Mouse (Mus musculus): ENCODE data around the gene Immp2l. TPM values are rescaled to one million over a fixed set of nuclear protein-coding genes. Genes with fewer than 3 reads are reported as not detected.

The Immp2l gene
- polyA plus RNA-seq, 1 experiment from 2014 or later: 16.6 TPM

DNA sequence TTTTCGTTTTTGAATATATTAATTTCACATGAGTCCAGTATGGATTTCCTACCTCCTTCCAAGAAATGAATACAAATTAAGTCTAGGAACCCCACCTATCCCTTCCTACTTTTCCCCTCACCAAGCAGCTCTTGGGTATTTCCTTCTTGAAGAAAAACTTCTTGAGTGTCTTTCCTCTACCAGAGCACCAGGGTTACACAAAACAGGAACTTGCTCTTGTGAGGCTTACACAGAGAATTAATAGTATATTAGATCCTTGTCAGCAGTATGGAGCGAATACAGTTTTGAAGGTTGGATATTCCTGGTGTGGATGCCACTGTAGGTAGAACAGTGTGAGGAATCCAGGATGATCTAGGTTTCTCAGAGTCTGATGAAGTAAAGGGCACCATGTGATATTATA is 172.5 kb downstream of the Immp2l start:
- 88% methylated on average over 2 of the region's 2 CpGs for WGBS
- H3K4me2 ChIP-seq: no peak overlapping the region
- no peak for ATAC-seq (ENCODE audit: insufficient number of reproducible peaks, insufficient read depth, low FRiP score, low TSS enrichment, low read depth)
- H3K27me3 ChIP-seq: no peaks in the 10 kb centered on the region
- H3K4me3 ChIP-seq: no peak overlapping the region
- no peak overlapping the region for H3K9ac ChIP-seq
- H3K27ac ChIP-seq: no peak overlapping the region
- no peaks in the 10 kb centered on the region for H3K9me3 ChIP-seq
- H3K36me3 ChIP-seq: no peaks in the 10 kb centered on the region
- H3K4me1 ChIP-seq: 0 out of 2 replicates have a peak, but pooled peaks cover 6% of the 10 kb centered on the region

DNA sequence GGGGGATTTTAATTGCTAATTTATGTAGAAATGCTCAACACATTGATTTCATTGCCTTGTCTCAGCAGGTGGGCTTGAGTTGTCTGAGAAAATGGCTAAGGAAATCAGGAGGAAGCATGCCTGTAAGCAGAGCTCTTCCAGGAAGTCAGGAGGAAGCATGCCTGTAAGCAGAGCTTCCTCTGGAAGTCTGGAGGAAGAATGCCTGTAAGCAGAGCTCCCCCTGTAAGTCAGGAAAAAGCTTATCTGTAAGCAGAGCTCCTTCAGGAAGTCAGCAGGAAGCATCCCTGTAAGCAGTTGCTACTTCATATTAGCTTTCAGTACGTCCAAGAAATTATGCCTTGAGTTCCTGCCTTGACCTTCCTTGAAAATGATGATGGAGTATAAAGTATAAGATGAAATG is 191.3 kb downstream of the Immp2l start:
- Histone ChIP-seq H3K9me3 (0 out of 2 replicates have a peak, but pooled peaks cover 3% of the 10 kb centered on the region), H3K27me3 (no peaks in the 10 kb centered on the region), H3K9ac (no peak overlapping the region), H3K36me3 (no peaks in the 10 kb centered on the region), H3K4me3 (no peak overlapping the region), H3K4me2 (no peak overlapping the region), H3K4me1 (no peaks in the 10 kb centered on the region), H3K27ac (no peak overlapping the region)
- no peak for ATAC-seq (ENCODE audit: insufficient number of reproducible peaks, insufficient read depth, low FRiP score, low TSS enrichment, low read depth)
- WGBS: 41% methylated on average over 1 of the region's 1 CpGs

DNA sequence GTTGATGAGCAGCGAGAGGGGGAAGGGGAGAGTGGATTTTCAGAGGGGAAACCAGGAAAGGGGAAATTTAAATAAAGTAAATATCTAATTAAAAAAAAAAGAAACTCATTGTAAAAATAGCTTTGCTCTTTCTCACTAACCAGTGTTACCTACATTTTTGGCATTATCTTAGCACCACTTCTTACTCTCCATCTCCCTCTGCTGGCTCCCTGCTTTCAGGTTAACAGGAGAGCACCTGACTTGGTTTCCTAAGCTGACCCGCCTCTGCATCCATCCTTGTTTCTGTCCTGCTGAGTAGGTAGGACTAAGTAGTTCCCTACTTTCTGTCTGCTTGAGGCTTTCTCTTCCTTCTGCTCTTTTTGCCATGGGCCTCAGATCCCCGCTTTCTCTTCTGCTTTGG is 198.0 kb downstream of the Immp2l start:
- Histone ChIP-seq H3K4me3 (no peak overlapping the region), H3K4me1 (peaks cover 8% of the 10 kb centered on the region), H3K27ac (no peak overlapping the region), H3K9me3 (no peaks in the 10 kb centered on the region), H3K4me2 (no peak overlapping the region), H3K9ac (no peak overlapping the region), H3K27me3 (no peaks in the 10 kb centered on the region), H3K36me3 (no peaks in the 10 kb centered on the region)
- no peak for ATAC-seq (ENCODE audit: insufficient number of reproducible peaks, insufficient read depth, low FRiP score, low TSS enrichment, low read depth)
- WGBS: 52% methylated on average over 3 of the region's 3 CpGs

DNA sequence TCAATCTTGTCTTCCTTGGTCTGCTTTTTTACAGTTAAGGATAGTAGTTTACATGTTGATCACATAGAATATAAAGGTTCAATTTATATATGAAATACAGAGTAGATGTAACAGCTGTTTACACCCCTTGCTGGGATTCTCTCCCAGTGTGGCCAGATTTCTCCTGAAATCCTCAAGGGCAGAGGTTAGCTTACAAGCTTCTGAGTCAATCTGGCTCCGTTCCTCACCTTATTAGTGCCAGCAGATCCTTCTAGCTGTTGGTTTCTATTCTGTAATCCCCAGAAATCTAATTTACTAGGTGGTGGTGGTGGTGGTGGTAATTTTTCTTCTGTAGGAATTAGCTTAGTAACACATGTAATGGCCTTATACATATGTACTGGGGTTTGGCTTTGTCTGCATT is 199.8 kb downstream of the Immp2l start:
- WGBS: 60% methylated on average over 1 of the region's 1 CpGs
- peaks cover 8% of the 10 kb centered on the region for H3K4me1 ChIP-seq
- no peaks in the 10 kb centered on the region for H3K36me3 ChIP-seq
- H3K9me3 ChIP-seq: no peaks in the 10 kb centered on the region
- H3K27ac ChIP-seq: no peak overlapping the region
- H3K4me2 ChIP-seq: no peak overlapping the region
- no peak overlapping the region for H3K9ac ChIP-seq
- H3K27me3 ChIP-seq: no peaks in the 10 kb centered on the region
- no peak overlapping the region for H3K4me3 ChIP-seq
- ATAC-seq (ENCODE audit: insufficient number of reproducible peaks, insufficient read depth, low FRiP score, low TSS enrichment, low read depth): no peak

DNA sequence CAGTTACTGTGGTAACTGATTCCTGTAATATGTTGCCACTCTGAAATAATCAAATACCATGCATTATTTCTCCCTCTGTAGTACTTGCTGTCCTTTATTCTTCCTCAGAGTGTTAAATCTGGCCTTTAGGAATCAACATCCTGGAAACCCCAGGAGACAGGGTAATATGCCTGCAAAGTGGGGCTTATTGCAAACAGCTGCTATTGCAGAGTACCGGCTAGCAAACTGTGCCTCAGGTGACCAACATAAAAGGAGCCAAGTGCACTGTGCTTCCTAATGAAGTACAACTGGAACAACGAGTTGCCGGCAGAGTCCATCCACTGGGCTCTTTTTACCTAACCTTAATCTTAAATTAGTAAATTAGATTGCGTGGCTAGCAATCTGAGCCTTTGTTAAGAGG is 200.6 kb downstream of the Immp2l start:
- no peak for ATAC-seq (ENCODE audit: insufficient number of reproducible peaks, insufficient read depth, low FRiP score, low TSS enrichment, low read depth)
- no peak overlapping the region for H3K27ac ChIP-seq
- no peak overlapping the region for H3K9ac ChIP-seq
- no peak overlapping the region for H3K4me3 ChIP-seq
- no peaks in the 10 kb centered on the region for H3K27me3 ChIP-seq
- H3K9me3 ChIP-seq: no peaks in the 10 kb centered on the region
- no peaks in the 10 kb centered on the region for H3K36me3 ChIP-seq
- 9% methylated on average over 4 of the region's 4 CpGs for WGBS
- H3K4me1 ChIP-seq: peaks cover 8% of the 10 kb centered on the region
- H3K4me2 ChIP-seq: no peak overlapping the region

DNA sequence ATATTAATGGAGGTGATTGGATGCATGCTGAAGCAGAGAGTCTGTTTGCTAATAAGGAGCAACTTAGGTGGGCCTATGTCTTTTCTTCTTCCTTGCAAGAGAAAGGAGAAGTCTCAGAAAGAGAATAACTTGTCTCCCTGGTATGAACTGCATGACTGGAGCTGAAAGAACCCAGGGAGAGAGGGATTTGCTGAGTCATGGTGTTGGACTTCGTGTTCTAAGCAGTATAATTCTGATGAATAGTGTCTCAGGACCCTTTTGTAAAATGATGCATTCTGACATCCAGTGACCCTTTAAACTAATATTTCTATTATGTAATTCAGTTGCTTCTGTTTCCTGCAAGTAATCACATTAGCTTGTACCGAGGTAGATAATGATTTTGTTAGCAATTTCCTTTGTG is 208.1 kb downstream of the Immp2l start:
- H3K4me1 ChIP-seq: no peaks in the 10 kb centered on the region
- no peak overlapping the region for H3K4me2 ChIP-seq
- H3K36me3 ChIP-seq: no peaks in the 10 kb centered on the region
- 45% methylated on average over 2 of the region's 2 CpGs for WGBS
- ATAC-seq (ENCODE audit: insufficient number of reproducible peaks, insufficient read depth, low FRiP score, low TSS enrichment, low read depth): no peak
- no peaks in the 10 kb centered on the region for H3K9me3 ChIP-seq
- no peaks in the 10 kb centered on the region for H3K27me3 ChIP-seq
- H3K9ac ChIP-seq: no peak overlapping the region
- no peak overlapping the region for H3K4me3 ChIP-seq
- H3K27ac ChIP-seq: no peak overlapping the region

DNA sequence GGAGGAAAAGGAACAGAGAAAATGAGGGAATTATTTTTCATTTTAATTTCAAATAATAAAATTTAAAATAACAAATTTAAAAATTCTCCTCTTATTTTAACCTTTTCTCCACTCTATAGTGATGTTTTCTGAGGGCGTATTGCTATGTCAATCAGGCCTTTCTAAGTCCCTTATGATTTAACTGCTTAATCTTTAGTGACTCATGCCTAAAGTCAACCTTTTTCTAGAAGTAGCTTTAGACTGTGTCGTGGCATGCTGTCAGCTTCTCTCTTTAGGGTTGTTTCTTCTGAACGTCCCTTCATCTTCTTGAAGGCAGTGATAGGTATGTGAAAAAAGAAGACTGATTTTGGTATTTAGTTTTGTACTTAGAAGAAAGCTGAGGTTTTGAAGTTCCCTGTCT is 214.0 kb downstream of the Immp2l start:
- no peak overlapping the region for H3K4me3 ChIP-seq
- H3K4me1 ChIP-seq: no peaks in the 10 kb centered on the region
- no peaks in the 10 kb centered on the region for H3K36me3 ChIP-seq
- H3K9ac ChIP-seq: no peak overlapping the region
- no peaks in the 10 kb centered on the region for H3K9me3 ChIP-seq
- H3K4me2 ChIP-seq: no peak overlapping the region
- H3K27ac ChIP-seq: no peak overlapping the region
- ATAC-seq (ENCODE audit: insufficient number of reproducible peaks, insufficient read depth, low FRiP score, low TSS enrichment, low read depth): no peak
- no peaks in the 10 kb centered on the region for H3K27me3 ChIP-seq
- WGBS: 68% methylated on average over 3 of the region's 3 CpGs

DNA sequence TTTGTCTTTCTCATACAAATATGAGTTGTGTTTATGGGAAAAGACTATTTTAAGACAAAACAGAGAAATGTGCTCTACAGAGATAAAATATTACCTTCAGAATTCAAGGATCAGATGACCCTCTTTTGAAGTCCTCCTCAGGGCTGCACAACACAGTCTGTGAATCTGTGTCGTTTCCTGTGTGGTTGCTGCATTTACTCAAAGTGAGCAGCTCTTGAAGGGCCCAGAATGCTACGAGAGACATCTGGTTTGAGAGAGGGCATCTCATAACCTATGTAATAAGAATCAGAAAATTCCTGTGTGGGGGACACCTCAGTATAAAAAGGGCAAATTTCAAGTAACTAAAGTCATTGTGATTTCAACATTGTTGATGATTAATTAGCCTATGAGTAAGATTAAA is 217.3 kb downstream of the Immp2l start:
- H3K9me3 ChIP-seq: no peaks in the 10 kb centered on the region
- no peaks in the 10 kb centered on the region for H3K36me3 ChIP-seq
- H3K4me1 ChIP-seq: no peaks in the 10 kb centered on the region
- H3K27me3 ChIP-seq: no peaks in the 10 kb centered on the region
- no peak overlapping the region for H3K9ac ChIP-seq
- H3K27ac ChIP-seq: no peak overlapping the region
- H3K4me2 ChIP-seq: no peak overlapping the region
- 42% methylated on average over 2 of the region's 2 CpGs for WGBS
- ATAC-seq (ENCODE audit: insufficient number of reproducible peaks, insufficient read depth, low FRiP score, low TSS enrichment, low read depth): no peak
- H3K4me3 ChIP-seq: no peak overlapping the region

DNA sequence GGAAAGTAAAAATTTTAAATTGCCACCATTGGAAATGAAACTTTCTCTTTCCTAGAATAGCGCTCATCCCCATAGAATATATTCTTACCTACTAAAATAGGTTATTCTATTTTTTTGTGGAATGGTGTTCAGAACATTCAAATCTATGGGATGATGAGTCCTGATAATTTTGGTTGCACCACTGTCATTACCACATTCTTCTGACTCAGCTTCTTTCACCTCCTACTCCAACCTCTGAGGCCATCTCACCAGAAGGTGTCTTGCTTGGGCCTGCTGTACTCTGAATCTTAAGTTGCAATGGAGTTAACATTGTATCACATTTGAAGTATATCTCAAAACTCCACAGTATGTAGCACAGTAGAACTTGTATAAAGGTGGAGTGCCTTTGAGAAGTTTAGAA is 224.4 kb downstream of the Immp2l start:
- no peaks in the 10 kb centered on the region for H3K27me3 ChIP-seq
- no peak overlapping the region for H3K27ac ChIP-seq
- no peak overlapping the region for H3K4me2 ChIP-seq
- no peak for ATAC-seq (ENCODE audit: insufficient number of reproducible peaks, insufficient read depth, low FRiP score, low TSS enrichment, low read depth)
- H3K4me1 ChIP-seq: no peaks in the 10 kb centered on the region
- 100% methylated on average over 1 of the region's 1 CpGs for WGBS
- no peak overlapping the region for H3K4me3 ChIP-seq
- no peaks in the 10 kb centered on the region for H3K36me3 ChIP-seq
- no peak overlapping the region for H3K9ac ChIP-seq
- no peaks in the 10 kb centered on the region for H3K9me3 ChIP-seq

DNA sequence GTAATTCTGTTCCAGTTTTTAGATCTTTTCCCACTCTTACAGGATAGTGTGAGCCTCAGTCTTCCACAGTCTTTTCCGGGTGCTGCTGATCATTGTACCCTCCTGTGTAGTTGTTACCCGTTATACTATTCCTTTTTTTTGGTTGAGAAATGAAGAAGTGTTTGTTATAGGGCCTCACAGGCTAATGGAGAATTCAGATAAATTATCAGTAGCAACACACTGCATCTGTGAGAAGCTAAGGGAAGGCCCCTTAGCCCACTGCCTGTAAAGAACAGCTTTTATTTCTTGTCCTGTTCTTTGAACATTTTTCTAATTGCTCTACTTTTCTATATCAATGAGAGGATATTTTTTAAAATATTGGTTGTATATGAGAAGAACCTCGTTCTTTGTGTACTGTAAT is 226.2 kb downstream of the Immp2l start:
- H3K9ac ChIP-seq: no peak overlapping the region
- ATAC-seq (ENCODE audit: insufficient number of reproducible peaks, insufficient read depth, low FRiP score, low TSS enrichment, low read depth): no peak
- no peak overlapping the region for H3K27ac ChIP-seq
- no peaks in the 10 kb centered on the region for H3K9me3 ChIP-seq
- H3K4me1 ChIP-seq: no peaks in the 10 kb centered on the region
- H3K4me3 ChIP-seq: no peak overlapping the region
- H3K36me3 ChIP-seq: no peaks in the 10 kb centered on the region
- H3K4me2 ChIP-seq: no peak overlapping the region
- H3K27me3 ChIP-seq: no peaks in the 10 kb centered on the region
- WGBS: 83% methylated on average over 3 of the region's 3 CpGs

DNA sequence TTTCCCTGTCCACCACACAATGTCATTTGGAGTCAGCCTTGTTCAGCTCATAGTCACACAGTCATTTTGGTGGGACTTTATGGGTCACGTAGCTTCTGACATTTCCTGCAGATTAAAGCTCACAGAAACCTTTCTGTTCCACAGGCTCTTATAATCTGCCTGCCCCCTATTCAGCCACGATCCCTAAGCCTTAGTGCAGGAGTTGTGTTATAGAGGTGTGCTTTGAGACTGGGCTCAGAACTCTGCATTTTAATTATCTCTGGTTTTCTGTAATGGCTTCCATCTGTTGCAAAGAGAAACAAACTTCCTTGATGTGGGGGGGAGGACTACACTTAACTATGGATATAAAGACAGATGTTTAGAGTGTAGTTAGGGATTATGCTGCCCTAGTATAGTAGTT is 234.0 kb downstream of the Immp2l start:
- H3K27ac ChIP-seq: 0 out of 2 replicates have a peak overlapping the region, but pooled peaks have one; percentile 22
- H3K4me1 ChIP-seq: 0 out of 2 replicates have a peak, but pooled peaks cover 4% of the 10 kb centered on the region
- H3K36me3 ChIP-seq: no peaks in the 10 kb centered on the region
- H3K9ac ChIP-seq: no peak overlapping the region
- no peaks in the 10 kb centered on the region for H3K27me3 ChIP-seq
- no peak overlapping the region for H3K4me2 ChIP-seq
- no peak overlapping the region for H3K4me3 ChIP-seq
- WGBS: 20% methylated on average over 2 of the region's 2 CpGs
- no peak for ATAC-seq (ENCODE audit: insufficient number of reproducible peaks, insufficient read depth, low FRiP score, low TSS enrichment, low read depth)
- H3K9me3 ChIP-seq: no peaks in the 10 kb centered on the region; the same call in 1 of the 2 replicates

DNA sequence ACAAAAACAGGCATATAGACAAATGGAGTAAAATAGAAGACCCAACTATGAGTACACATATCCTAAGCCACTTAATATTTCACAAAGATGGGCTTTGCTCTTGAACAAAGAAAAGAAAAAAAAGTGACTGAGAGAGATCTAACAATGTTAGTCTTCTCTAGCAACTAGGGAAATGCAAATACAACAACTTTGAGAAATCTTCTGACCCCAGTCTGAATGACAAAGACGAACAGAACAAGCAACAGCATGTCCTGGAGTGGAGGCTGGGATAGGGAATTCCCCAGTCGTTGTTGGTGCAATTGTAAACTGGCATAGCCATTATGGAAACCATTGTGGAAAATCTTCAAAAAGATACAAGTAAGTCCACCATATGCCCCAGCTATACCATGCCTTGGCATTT is 235.7 kb downstream of the Immp2l start:
- Histone ChIP-seq H3K9me3 (no peaks in the 10 kb centered on the region; the same call in 1 of the 2 replicates), H3K9ac (no peak overlapping the region), H3K4me2 (no peak overlapping the region), H3K36me3 (no peaks in the 10 kb centered on the region), H3K4me1 (0 out of 2 replicates have a peak, but pooled peaks cover 4% of the 10 kb centered on the region), H3K27me3 (no peaks in the 10 kb centered on the region), H3K4me3 (no peak overlapping the region), H3K27ac (no peak overlapping the region)
- no peak for ATAC-seq (ENCODE audit: insufficient number of reproducible peaks, insufficient read depth, low FRiP score, low TSS enrichment, low read depth)
- WGBS: 68% methylated on average over 2 of the region's 2 CpGs

DNA sequence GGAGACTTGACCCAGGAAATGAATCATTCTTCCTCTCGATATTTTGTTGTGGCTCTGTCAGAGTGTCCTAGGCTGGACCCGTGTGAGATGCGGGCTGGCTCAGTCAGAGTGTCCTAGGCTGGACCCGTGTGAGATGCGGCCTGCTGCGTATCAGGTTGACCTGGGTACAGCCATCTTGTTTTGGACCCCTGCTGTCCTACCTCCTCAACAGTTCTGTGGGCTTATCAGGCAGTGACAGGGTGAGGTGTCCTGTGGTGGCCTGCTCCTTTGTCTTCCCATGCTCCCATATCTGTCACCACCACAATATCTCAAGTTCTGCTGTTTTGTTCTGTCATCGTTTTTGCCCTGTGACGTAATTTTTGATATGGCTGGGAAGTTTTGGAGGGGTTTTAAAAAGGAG is 250.2 kb downstream of the Immp2l start:
- Histone ChIP-seq H3K27me3 (no peaks in the 10 kb centered on the region), H3K27ac (no peak overlapping the region), H3K4me2 (no peak overlapping the region), H3K36me3 (no peaks in the 10 kb centered on the region), H3K4me3 (no peak overlapping the region), H3K9me3 (no peaks in the 10 kb centered on the region), H3K9ac (no peak overlapping the region), H3K4me1 (no peaks in the 10 kb centered on the region)
- WGBS: 91% methylated on average over 8 of the region's 8 CpGs
- 0 out of 2 replicates have a peak, but pooled peaks have one; percentile 56 for ATAC-seq (ENCODE audit: insufficient number of reproducible peaks, insufficient read depth, low FRiP score, low TSS enrichment, low read depth)
